Mouse (Mus musculus) common myeloid progenitor, adult 5-6 weeks (primary cell): ENCODE measurements around the gene Commd8. TPM values are rescaled to one million over a fixed set of nuclear protein-coding genes. Genes with fewer than 3 reads are reported as not detected.

Experiments
- ATAC-seq: replicated peaks from 2 replicates; pipeline ENCODE4 v1.8.0; 2016; ENCODE audit warnings: low read depth, mild to moderate bottlenecking, moderate TSS enrichment, inconsistent platforms; ENCODE audit not compliant: poor library complexity, severe bottlenecking
- total RNA-seq: library from RNA; stranded (forward); fragments of 200-1000, 187-1606 nt; gene quantifications from 2 replicates; pipeline ENCODE4 v1.2.3, GENCODE M21; 2017

The Commd8 gene
- total RNA-seq, result 53.5 and 66.8 TPM in 2 replicates

GRCm38 (mm10) chr5:72167594-72168284, at the start of gene Commd8:
Gene Commd8 (minus strand): TSS chr5:72168189.
- peak; percentile 74 for ATAC-seq

GRCm38 (mm10) chr5:72211741-72212140, 43.8 kb upstream of the Commd8 start:
- ATAC-seq, result no peak

- no peak for ATAC-seq
These were observed 42.8 kb upstream of the Commd8 start for GRCm38 (mm10) chr5:72210812-72211139.

GRCm38 (mm10) chr5:72210123-72210811, 42.3 kb upstream of the Commd8 start:
- no peak for ATAC-seq

GRCm38 (mm10) chr5:72208515-72208914, 40.5 kb upstream of the Commd8 start:
- ATAC-seq, result 0 out of 2 replicates have a peak, but pooled peaks have one; percentile 20

- ATAC-seq, result no peak
These were observed 37.3 kb upstream of the Commd8 start for GRCm38 (mm10) chr5:72205271-72205670.

- ATAC-seq, result peak; percentile 10
These were observed 36.5 kb upstream of the Commd8 start for GRCm38 (mm10) chr5:72204507-72204906.

- peak; percentile 14 for ATAC-seq
These were observed 35.7 kb upstream of the Commd8 start for GRCm38 (mm10) chr5:72203734-72204073.

- ATAC-seq, result peak; percentile 95
These were observed 35.2 kb upstream of the Commd8 start for GRCm38 (mm10) chr5:72203028-72203733.

- ATAC-seq, result 0 out of 2 replicates have a peak, but pooled peaks have one; percentile 9
These were observed 34.0 kb upstream of the Commd8 start for GRCm38 (mm10) chr5:72202016-72202415.

- ATAC-seq, result no peak
These were observed 33.6 kb upstream of the Commd8 start for GRCm38 (mm10) chr5:72201600-72201999.

GRCm38 (mm10) chr5:72195442-72195841, 27.5 kb upstream of the Commd8 start:
- ATAC-seq, result no peak

GRCm38 (mm10) chr5:72191932-72192331, 23.9 kb upstream of the Commd8 start:
- ATAC-seq, result no peak

GRCm38 (mm10) chr5:72191154-72191553, 23.2 kb upstream of the Commd8 start:
- no peak for ATAC-seq

- ATAC-seq, result peak; percentile 37
These were observed 16.6 kb upstream of the Commd8 start for GRCm38 (mm10) chr5:72184437-72185100.

GRCm38 (mm10) chr5:72183929-72184328, 15.9 kb upstream of the Commd8 start:
- ATAC-seq, result peak; percentile 72

- peak; percentile 78 for ATAC-seq
These were observed 14.8 kb upstream of the Commd8 start for GRCm38 (mm10) chr5:72182804-72183203.

GRCm38 (mm10) chr5:72181194-72181593, 13.2 kb upstream of the Commd8 start:
- ATAC-seq, result peak; percentile 31

- no peak for ATAC-seq
These were observed 7.5 kb upstream of the Commd8 start for GRCm38 (mm10) chr5:72175530-72175929.

- ATAC-seq, result no peak
These were observed 7.1 kb upstream of the Commd8 start for GRCm38 (mm10) chr5:72175050-72175449.

GRCm38 (mm10) chr5:72173521-72173920, 5.5 kb upstream of the Commd8 start:
- ATAC-seq, result no peak
